Mouse (Mus musculus) E14TG2a.4 (cell line): ENCODE measurements around the gene Olfr198.
"Not testable (repeated sequence)": the region's sequence is repeated elsewhere in the genome, so short reads cannot be mapped to it uniquely, and the experiment has no call there.

Experiments
- CTCF ChIP-seq: conservative IDR thresholded peaks from 2 replicates; pipeline ENCODE4 v1.5.1; 2014; ENCODE audit warnings: low read length
- NANOG ChIP-seq: IDR thresholded peaks from 2 replicates; pipeline ENCODE4 v1.6.1; 2014; ENCODE audit warnings: borderline replicate concordance, low read length, mixed read lengths
- POU5F1 ChIP-seq: IDR thresholded peaks from 2 replicates; pipeline ENCODE4 v1.6.1; 2014; ENCODE audit warnings: low read length, borderline replicate concordance

GRCm38 (mm10) chr16:59203433-59203832, at the start of gene Olfr198:
- TF ChIP-seq NANOG, CTCF, POU5F1: not testable (repeated sequence)
